Mouse (Mus musculus): Measurements from ENCODE around the gene Plekho2. TPM values are rescaled to one million over a fixed set of nuclear protein-coding genes. Genes with fewer than 3 reads are reported as not detected.

Plekho2 gene
- polyA plus RNA-seq, 1 experiment from 2014 or later = 4.5 TPM

- no peaks in the 10 kb centered on the region for H3K36me3 ChIP-seq (replicated peaks)
- H3K9ac ChIP-seq = no peak overlapping the region
- H3K4me2 ChIP-seq = no peak overlapping the region
- no peaks in the 10 kb centered on the region for H3K27me3 ChIP-seq (replicated peaks)
- 56% methylated on average over 8 of the region's 8 CpGs for WGBS
- H3K9me3 ChIP-seq = no peaks in the 10 kb centered on the region
- no peak for ATAC-seq (replicated peaks)
- H3K27ac ChIP-seq = no peak overlapping the region
- H3K4me1 ChIP-seq = no peaks in the 10 kb centered on the region
- no peak overlapping the region for H3K4me3 ChIP-seq
Observed at GRCm38 (mm10) chr9:65548311-65548710, 31.5 kb downstream of the Plekho2 start.

GRCm38 (mm10) chr9:65547844-65548243 lies 32.0 kb downstream of the Plekho2 start:
- Histone ChIP-seq H3K9me3 (no peaks in the 10 kb centered on the region), H3K4me1 (no peaks in the 10 kb centered on the region), H3K27ac (no peak overlapping the region), H3K9ac (no peak overlapping the region), H3K27me3 (replicated peaks) (no peaks in the 10 kb centered on the region), H3K4me2 (no peak overlapping the region), H3K36me3 (replicated peaks) (no peaks in the 10 kb centered on the region), H3K4me3 (no peak overlapping the region)
- ATAC-seq (replicated peaks) = no peak
- WGBS = 55% methylated on average over 4 of the region's 4 CpGs

- Histone ChIP-seq H3K27me3 (replicated peaks) (no peaks in the 10 kb centered on the region), H3K36me3 (replicated peaks) (no peaks in the 10 kb centered on the region), H3K4me2 (no peak overlapping the region), H3K4me1 (no peaks in the 10 kb centered on the region), H3K4me3 (no peak overlapping the region), H3K27ac (no peak overlapping the region), H3K9ac (no peak overlapping the region), H3K9me3 (no peaks in the 10 kb centered on the region)
- WGBS = 84% methylated on average over 5 of the region's 5 CpGs
- ATAC-seq (replicated peaks) = no peak
Observed at GRCm38 (mm10) chr9:65547111-65547510, 32.7 kb downstream of the Plekho2 start.

- Histone ChIP-seq H3K27ac (no peak overlapping the region), H3K4me3 (no peak overlapping the region), H3K27me3 (replicated peaks) (no peaks in the 10 kb centered on the region), H3K9me3 (no peaks in the 10 kb centered on the region), H3K9ac (no peak overlapping the region), H3K4me2 (no peak overlapping the region), H3K36me3 (replicated peaks) (no peaks in the 10 kb centered on the region), H3K4me1 (no peaks in the 10 kb centered on the region)
- WGBS = 63% methylated on average over 4 of the region's 4 CpGs
- no peak for ATAC-seq (replicated peaks)
Observed at GRCm38 (mm10) chr9:65546413-65546695, 33.5 kb downstream of the Plekho2 start.

GRCm38 (mm10) chr9:65545635-65546412 lies 34.0 kb downstream of the Plekho2 start:
- H3K4me1 ChIP-seq = no peaks in the 10 kb centered on the region
- H3K4me2 ChIP-seq = no peak overlapping the region
- ATAC-seq (replicated peaks) = no peak
- H3K27ac ChIP-seq = no peak overlapping the region
- WGBS = 71% methylated on average over 10 of the region's 10 CpGs
- no peak overlapping the region for H3K4me3 ChIP-seq
- H3K36me3 ChIP-seq (replicated peaks) = no peaks in the 10 kb centered on the region
- no peaks in the 10 kb centered on the region for H3K9me3 ChIP-seq
- H3K9ac ChIP-seq = no peak overlapping the region
- H3K27me3 ChIP-seq (replicated peaks) = no peaks in the 10 kb centered on the region

GRCm38 (mm10) chr9:65542111-65542524 lies 37.7 kb downstream of the Plekho2 start:
- 82% methylated on average over 7 of the region's 7 CpGs for WGBS
- Histone ChIP-seq H3K9ac (no peak overlapping the region), H3K9me3 (no peaks in the 10 kb centered on the region), H3K36me3 (replicated peaks) (no peaks in the 10 kb centered on the region), H3K27me3 (replicated peaks) (no peaks in the 10 kb centered on the region), H3K4me2 (no peak overlapping the region), H3K27ac (no peak overlapping the region), H3K4me3 (no peak overlapping the region), H3K4me1 (no peaks in the 10 kb centered on the region)
- ATAC-seq (replicated peaks) = no peak

- Histone ChIP-seq H3K4me3 (no peak overlapping the region), H3K27me3 (replicated peaks) (no peaks in the 10 kb centered on the region), H3K36me3 (replicated peaks) (no peaks in the 10 kb centered on the region), H3K4me1 (no peaks in the 10 kb centered on the region), H3K4me2 (no peak overlapping the region), H3K9ac (no peak overlapping the region), H3K9me3 (no peaks in the 10 kb centered on the region), H3K27ac (no peak overlapping the region)
- 81% methylated on average over 13 of the region's 13 CpGs for WGBS
- no peak for ATAC-seq (replicated peaks)
Observed at GRCm38 (mm10) chr9:65541126-65542068, 38.4 kb downstream of the Plekho2 start.

- H3K4me3 ChIP-seq = no peak overlapping the region
- H3K4me2 ChIP-seq = no peak overlapping the region
- no peak for ATAC-seq (replicated peaks)
- no peaks in the 10 kb centered on the region for H3K9me3 ChIP-seq
- H3K9ac ChIP-seq = no peak overlapping the region
- no peaks in the 10 kb centered on the region for H3K36me3 ChIP-seq (replicated peaks)
- H3K27me3 ChIP-seq (replicated peaks) = no peaks in the 10 kb centered on the region
- no peaks in the 10 kb centered on the region for H3K4me1 ChIP-seq
- WGBS = 85% methylated on average over 9 of the region's 9 CpGs
- no peak overlapping the region for H3K27ac ChIP-seq
Observed at GRCm38 (mm10) chr9:65539697-65540096, 40.1 kb downstream of the Plekho2 start.

GRCm38 (mm10) chr9:65537901-65538630 lies 41.8 kb downstream of the Plekho2 start:
- ATAC-seq (replicated peaks) = no peak
- Histone ChIP-seq H3K27me3 (replicated peaks) (no peaks in the 10 kb centered on the region), H3K9ac (no peak overlapping the region), H3K4me1 (no peaks in the 10 kb centered on the region), H3K9me3 (no peaks in the 10 kb centered on the region), H3K4me3 (no peak overlapping the region), H3K36me3 (replicated peaks) (no peaks in the 10 kb centered on the region), H3K4me2 (no peak overlapping the region), H3K27ac (no peak overlapping the region)
- 89% methylated on average over 8 of the region's 8 CpGs for WGBS

GRCm38 (mm10) chr9:65536491-65536890 lies 43.3 kb downstream of the Plekho2 start:
- H3K9me3 ChIP-seq = no peaks in the 10 kb centered on the region
- 88% methylated on average over 4 of the region's 4 CpGs for WGBS
- H3K9ac ChIP-seq = no peak overlapping the region
- no peak overlapping the region for H3K27ac ChIP-seq
- H3K4me3 ChIP-seq = no peak overlapping the region
- H3K27me3 ChIP-seq (replicated peaks) = no peaks in the 10 kb centered on the region
- H3K36me3 ChIP-seq (replicated peaks) = no peaks in the 10 kb centered on the region
- H3K4me2 ChIP-seq = no peak overlapping the region
- H3K4me1 ChIP-seq = no peaks in the 10 kb centered on the region
- no peak for ATAC-seq (replicated peaks)

GRCm38 (mm10) chr9:65535789-65536469 lies 43.9 kb downstream of the Plekho2 start:
- no peak for ATAC-seq (replicated peaks)
- H3K4me2 ChIP-seq = no peak overlapping the region
- H3K27ac ChIP-seq = no peak overlapping the region
- no peaks in the 10 kb centered on the region for H3K36me3 ChIP-seq (replicated peaks)
- no peak overlapping the region for H3K4me3 ChIP-seq
- no peaks in the 10 kb centered on the region for H3K27me3 ChIP-seq (replicated peaks)
- H3K9me3 ChIP-seq = no peaks in the 10 kb centered on the region
- WGBS = 87% methylated on average over 10 of the region's 11 CpGs
- H3K9ac ChIP-seq = no peak overlapping the region
- H3K4me1 ChIP-seq = no peaks in the 10 kb centered on the region

Data from midbrain, embryonic 15.5 days (tissue).